Mouse (Mus musculus) cerebellum, postnatal 36 days (tissue): ENCODE measurements around the gene Wrap73.
A peak's percentile ranks its signal among the peaks of the same experiment; 100 is the strongest.

Experiments
- DNase-seq, 2 experiments: peaks; one replicate each; pipeline ENCODE4 v3.0.0; 2021 to 2022; ENCODE audit warnings: mixed read lengths in 2 of 2

Gene Wrap73

DNA sequence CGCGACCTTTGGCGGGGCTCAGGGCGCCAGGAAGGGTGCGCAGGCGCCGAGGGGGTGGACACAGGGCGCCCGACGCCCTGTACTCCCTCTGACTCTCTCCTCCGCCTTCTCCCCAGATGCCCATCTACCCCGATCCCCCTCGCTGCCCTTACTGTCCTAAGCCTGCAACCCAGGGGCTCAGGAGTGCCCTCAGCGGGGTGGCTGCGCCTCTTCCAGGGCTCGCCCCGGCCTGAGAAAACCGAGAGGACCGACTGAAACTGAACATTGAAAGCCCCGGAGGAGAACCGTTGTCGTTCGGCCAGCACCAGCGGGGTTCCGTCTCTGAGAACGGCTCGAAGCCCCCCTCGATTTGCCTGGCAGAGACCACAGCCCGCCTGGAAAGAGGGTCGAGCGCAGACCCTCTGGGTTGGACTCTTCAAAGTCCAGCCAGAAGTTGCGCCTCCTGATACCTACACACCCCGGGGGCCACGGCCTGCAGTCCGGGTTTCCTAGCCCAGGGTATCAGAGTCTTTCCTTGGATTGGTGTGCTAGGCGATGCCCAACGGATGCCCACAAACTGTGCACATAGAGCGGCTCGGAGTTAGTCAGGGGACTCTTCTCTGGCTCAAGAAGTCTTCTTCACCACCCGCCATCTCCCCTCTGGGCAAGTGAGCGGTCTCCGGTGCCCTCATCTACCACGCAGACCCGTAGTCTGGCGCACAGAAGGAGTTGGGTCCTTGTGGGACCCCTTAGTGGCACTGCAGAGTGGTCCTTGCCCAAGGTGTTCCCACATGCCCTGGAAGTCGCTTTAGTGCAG, 1.8 kb upstream of the Wrap73 start:
- DNase-seq: no peak

DNA sequence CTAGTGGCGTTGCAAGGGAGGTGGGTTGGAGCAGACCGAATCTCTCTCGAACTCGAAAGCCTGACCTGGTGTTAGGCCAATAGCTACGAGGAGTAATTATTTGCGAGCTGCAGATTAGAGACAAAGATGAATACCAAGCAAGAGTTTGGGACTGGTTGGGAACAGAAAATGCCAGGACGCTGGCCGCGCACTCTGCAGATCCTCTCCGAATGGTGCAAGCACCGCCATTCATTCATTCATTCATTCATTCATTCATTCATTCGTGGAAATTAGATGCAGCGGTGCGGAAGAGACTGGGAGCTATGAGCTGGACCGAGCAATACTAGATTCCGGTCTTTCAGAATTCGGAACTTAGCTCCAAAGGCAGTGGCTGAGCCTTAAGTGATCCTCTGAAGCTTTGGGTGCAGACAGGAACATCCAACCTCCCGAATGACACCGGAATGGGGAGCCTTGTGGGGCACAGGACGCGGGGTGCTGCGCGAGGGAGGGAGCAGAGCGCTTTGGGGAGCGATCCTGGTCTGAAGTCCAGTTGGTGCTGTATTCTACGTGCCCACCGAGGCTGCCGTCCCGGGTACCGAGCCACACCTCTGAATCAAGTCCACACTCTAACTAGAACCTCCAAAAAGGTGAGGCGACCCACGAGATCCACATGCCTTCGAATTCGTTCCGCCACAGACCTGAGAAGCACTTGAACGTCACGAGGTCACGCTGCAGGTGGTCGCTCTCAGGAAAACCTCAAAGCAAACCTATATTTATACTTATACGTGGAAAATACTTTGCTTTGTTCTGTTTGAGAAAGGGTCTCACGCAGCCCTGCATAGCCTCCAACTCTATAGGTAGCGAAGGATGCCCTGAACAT, 934 bp upstream of the Wrap73 start:
- no peak for DNase-seq

DNA sequence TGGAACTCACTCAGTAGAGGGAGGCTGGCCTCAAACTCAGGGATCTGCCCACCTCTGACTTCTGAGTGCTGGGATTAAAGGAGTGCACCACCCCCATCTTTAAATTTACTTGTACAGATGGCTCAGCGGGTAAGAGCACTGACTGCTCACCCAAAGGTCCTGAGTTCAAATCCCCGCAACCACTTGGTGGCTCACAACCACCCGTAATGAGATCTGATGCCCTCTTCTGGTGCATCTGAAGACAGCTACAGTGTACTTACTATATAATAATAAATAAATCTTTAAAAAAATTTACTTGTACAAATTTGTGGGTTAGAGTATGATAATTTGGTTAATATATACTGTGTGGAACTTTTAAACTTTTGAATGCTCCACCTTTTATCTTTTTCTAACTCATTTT, 2.5 kb downstream of the Wrap73 start:
- no peak for DNase-seq

DNA sequence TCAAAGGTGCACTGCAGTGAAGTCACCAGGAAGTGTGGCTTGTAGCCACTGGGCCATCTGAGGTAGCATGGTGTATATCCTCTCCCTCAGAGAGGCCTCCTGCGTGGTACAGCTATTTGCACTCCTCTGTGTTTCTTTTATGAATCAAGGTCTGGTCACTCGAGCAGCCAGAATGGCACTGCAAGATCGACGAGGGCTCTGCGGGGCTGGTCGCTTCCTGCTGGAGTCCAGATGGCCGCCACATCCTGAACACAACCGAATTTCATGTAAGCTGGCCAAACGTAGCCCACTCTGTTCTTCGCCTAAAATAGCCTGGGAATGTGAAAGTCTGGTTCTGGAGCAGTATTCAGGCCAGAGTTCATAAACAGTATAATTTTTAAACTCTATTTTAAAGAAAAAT, 4.2 kb downstream of the Wrap73 start:
- DNase-seq: peak; percentile 74 to 79

DNA sequence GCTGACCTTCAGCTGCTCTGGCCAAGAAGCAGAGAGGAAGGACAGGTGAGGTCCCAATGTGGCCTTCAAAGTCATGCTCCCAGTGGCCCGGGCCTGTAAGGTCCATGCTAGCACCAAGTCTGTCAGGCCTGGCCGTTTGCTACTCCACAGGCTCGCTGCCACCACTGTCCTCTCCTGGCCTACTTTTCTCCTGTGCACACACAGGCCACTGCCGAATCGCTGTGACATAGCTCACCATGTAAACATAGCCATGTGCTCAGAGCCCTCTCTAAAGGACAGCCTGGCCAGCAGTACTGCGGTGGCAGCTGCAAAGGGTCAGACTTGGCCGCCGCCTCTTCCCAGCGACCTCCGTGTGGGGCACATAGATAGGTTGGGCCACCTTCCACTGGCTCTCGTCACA, 11.9 kb downstream of the Wrap73 start:
- no peak for DNase-seq

DNA sequence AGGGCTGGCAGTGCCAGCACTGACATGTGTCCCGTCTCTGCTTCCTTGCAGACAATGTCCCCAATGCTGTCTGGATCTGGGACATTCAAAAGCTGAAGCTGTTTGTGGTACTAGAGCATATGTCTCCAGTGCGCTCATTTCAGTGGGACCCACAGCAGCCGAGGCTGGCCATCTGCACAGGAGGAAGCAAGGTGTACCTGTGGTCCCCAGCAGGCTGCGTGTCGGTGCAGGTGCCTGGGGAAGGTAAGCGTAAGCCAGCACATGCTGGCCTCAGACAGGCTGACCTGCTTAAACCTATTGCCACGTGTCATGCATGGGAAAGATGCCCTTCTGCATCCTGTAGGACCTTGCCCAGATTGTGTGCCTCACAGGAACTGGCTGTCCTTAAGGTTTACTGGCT, 13.9 kb downstream of the Wrap73 start:
- no peak for DNase-seq

DNA sequence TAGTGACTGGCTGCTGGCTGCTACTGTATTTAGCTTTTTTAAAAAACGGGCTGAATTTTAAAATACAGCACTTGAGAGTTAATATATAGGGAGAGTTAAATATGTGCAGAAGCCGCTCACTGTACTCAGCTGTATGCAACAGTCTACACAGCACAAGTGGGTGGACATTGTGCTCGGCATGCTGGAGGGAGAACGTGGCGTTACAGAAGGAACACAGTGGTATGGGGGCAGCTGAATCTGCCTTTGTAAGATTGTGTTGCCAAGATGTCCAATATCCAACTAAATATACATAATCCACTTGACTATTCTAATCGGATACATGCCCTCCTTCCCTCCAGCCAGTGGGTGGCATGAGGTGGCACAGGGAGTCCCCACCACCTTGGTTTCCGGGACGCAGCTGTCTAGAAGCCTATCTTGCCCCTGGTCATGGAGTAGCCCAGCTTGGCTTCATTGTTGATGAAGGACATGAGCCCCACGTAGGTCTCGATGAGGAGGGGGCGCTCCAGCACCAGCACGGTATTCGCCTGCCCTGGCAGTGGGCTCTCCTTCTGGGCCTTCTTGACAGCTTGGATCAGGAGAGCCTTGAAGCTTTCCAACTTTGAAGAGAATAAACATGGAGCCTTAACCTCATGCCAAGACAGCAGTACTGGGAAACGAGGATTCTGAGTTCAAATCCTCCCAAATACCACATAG, 15.9 kb downstream of the Wrap73 start:
- DNase-seq: no peak

DNA sequence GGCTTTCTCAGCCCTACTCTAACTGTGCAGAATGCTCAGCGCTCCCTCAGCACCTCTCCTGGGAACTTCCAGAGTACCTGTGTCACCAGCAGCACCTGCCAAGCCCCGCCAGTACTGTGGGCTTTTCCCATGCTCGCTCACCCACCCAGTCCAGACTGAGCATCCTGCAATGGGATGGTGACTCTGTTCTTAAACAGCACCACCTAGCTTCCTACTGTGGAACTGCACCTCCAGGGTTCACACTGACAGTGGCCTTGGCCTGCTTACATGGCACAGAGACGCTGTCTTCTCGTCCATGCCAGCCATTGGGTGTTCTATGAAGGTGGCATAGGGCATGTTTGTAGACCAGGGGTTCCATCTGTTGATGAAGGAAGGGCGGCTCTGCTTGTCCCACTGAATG, 16.8 kb downstream of the Wrap73 start:
- peak; percentile 85 to 93 for DNase-seq

DNA sequence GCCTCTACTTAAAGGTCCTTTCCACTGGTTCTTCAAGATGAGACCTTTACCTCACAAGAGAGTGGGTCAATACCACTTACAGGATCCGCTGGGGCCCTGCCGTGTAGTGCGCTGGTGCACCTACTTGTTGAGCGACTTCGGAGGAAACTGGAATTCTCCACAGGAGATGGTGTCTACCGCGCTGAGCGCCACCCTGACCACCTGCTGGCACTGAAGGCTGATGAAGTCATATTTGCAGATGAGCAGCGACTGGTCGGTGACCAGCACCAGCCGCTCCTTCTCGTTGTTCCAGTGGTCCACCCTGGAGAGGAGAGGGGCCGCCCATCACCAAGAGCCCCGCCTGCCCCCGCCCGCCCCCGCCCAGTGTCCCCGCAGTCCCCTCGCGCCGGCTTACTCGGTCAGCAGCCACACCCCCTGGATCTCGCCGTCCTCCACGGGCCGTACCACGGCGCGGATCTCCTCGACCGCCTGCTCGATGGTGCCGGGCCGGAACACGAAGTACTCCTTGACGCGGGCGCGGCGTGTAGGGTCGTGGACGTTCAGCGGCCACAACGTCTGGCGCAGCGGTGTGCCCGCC, 17.9 kb downstream of the Wrap73 start:
- DNase-seq: no peak

DNA sequence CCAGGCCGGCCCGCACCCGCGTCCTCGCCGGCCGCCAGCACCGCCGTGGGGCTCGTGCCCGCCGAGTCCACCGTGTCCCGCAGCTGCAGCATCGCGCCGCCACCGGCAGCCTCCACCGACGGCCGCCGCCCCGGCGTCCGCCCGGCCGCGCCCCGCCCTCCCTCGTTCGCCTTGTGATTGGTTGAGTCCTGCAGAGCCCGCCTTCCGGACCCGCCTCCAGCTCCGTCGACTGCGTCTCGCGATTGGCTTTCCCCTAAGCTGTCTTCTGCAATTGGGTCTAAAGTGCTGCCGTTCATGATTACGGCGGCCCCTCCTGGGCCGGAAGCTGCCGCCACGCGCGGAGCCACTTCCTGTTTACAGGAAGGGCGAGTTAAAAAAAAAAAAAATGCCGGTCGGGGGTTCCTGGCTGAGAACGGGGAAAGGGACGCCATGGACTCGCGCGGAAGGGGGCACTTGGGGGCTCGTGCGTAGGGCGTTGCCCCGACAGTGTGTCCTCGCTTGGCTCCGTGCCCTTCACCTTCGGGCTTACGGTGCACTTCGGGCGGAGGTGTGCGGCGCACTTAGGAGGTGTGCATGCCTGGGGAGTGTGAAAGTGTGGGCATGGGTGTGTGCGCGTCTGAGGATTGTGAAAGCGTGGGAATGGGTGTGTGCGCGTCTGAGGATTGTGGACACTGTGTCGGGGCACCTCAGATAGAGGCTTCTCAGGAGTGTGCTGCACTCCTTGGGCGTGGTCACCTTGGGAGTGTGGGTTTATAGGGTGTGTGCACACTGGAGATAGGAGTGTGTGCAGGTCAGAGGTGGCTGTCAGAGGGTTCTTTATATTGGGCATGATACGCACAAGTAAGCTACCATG, 18.6 kb downstream of the Wrap73 start, which contains the start of gene Tprgl:
Tprgl (minus strand) TSS at position 129 of the 853 bp plus-strand sequence.
- DNase-seq: peak; percentile 96 to 97

DNA sequence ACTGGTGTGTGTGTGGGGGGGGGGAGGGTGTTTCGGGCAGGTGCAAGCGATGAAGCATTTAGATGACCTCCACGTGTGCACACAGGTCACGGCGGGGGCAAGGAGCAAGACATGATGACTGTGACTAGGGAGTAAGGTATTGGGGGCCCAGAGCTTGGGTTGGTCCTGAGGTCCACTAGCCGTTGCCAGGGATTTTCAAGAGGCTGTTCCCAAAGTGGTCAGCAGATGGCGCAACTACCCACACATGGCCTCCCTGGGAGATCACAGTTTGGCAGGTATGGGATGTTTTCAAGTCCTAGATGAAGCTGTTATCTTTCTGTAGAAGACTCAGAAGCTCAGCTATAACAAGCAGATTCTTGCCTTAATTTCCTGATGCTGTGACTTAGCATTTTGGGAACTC, 21.1 kb downstream of the Wrap73 start:
- DNase-seq: peak; percentile 78 to 84

DNA sequence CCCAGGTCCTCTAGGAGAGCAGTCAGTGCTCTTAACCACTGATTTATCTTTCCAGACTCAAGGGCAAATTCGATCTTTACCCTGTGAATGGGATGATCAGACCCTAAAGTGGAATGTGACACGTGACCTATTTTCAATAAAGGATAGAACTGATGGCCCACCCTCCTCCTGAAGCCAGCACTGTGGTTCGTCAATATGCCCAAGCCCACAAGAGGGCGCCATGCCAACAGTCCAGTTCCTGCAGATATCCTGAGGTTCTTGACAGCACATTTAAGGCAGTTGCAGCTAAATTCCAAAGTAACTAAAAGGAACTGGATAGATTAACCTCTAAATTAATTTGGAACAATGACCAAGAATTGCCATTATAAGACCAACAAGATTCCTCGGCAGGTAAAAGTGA, 24.9 kb downstream of the Wrap73 start:
- DNase-seq: peak; percentile 48 to 49

DNA sequence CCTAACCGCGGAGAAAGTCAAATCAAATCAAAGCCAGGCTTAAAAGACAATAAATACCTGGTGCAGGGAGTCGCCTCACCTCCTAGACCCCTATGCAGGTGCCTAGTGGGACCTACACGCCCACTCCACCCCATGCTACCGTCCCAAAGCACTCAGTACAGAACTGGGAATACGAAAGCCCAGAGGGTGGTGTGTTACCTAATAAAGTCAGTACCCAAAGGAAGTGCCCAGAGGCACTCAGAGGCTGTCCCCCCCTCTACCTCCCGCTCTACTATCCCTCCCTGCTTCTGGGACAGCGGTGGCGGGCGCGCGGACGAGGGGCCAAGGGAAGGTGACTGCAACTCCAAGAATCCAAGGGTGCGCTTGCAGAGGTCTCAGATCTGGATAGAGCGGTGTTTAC, 27.8 kb downstream of the Wrap73 start:
- DNase-seq: no peak

DNA sequence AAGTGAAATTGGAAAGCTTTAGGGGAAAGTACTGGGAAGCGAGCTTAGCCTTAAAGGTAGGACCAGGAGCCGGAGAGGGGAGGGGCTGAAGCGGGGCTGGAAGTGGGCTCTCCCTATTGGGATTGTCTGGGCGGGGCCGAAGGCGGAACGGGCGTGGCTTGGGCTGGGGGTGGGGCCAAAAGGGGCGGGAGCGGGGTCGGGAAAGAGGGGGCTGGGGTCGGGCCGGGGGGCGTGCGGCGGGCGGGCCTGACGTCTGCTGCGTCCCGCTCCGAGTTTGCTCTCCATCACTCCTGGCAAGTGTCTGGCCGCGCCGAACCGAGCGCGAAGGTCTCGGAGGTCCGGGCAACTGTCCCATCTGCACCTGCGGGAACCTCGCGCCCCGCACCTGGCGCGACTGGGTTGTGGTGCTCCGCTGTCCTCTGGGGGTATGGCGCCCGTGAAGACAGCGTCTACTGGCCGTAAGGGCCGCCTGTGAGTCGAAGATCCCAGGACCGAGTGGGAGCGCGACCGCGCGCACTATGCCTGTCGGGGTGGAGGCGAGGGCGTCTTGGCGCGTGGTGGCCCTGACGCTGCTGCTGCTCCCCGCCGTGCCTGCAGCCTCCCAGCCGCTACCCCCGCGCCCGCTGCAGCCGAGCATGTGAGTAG, 28.5 kb downstream of the Wrap73 start, which contains the start of gene Megf6:
Megf6 (plus strand) TSS at position 225 of the 645 bp plus-strand sequence.
- no peak for DNase-seq

DNA sequence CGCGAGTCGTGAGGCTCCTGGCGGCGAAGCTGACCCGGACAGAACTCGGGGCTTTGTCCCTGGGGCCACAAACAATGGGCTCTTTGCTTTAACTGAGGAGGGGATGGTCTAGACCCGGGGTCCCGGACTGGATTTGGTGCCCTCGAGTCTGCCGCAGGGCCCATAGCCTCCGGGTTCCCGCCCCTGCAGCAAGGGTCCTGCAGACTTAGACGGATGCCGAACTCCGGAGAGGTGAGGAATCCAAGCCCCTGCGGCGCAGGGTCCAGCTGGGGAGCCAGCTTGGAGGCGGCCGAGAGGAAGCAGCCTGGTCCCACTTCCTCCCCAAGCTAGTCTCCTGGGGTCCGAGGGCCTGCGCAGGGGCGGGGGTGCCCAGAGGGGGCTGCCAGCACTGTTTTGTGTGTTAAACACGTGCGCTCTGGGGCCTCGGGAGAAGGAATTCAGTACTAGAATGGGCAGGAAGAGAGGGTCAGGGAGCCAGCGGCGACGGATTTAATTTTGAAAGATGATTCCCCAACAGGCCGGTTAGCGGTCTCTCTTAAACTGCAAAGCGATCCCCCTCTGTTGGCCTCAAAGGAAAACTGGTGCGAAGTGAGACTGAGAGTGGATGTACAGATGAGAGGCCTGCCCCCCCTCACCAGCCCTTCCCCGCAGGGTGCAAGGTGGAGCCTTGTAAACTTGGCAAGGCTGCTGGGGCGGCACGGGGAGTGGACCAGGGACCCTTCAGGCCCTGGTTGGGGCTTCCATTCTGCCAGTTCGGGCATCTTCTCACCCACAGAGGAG, 29.2 kb downstream of the Wrap73 start:
- no peak for DNase-seq

DNA sequence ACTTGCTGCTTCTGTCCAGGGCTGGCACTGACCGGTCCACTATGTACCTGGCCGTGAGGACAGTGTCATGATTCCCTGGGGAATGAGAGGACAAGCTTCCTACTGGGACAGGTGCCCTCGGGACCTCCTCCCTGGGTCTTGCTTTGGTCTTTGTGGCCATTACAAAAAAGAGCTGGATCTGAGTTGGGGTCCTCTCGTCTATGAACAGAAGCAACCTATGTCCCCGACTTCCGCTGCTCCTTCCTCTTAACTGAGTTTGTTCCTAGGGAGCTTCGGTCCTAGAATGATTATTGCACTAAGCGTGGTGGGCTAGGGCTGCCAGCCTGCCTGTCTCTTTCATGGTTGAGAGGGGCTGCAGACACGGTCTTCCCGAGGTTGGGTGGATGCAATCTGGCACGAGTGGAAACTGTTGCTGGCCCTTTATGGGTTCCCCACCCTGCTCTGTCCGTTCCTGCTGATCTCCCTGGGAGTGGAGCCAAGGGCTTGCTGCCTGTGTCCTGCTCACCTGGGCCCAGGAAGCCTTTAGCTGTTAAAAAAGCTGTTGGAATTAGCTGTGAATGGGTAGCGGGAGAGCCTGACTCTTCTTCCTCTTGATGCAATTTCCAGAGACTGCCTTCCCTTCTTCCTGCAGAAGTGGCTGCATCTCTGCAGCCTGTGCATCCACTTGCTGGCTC, 29.9 kb downstream of the Wrap73 start:
- DNase-seq: no peak

DNA sequence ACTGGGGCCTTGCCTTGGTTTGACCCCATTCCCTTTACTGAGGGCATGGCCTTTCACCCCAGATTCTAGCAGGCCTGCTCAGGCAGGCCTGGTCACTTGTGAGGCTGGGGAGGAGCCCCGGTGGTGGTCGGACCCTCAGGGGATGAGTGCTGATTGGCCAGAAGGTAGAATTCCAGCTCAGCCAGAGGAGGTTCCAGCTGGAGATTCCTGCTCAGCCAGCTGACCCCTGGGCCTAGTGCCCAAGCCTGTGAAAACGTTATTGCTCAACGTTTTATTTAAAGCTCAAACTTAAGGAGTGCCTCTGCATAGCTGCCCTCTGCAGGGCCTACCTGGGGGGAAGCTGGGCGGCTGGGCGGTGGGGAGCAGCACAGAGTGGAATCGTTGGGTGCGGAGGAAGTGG, 35.1 kb downstream of the Wrap73 start:
- DNase-seq: no peak

DNA sequence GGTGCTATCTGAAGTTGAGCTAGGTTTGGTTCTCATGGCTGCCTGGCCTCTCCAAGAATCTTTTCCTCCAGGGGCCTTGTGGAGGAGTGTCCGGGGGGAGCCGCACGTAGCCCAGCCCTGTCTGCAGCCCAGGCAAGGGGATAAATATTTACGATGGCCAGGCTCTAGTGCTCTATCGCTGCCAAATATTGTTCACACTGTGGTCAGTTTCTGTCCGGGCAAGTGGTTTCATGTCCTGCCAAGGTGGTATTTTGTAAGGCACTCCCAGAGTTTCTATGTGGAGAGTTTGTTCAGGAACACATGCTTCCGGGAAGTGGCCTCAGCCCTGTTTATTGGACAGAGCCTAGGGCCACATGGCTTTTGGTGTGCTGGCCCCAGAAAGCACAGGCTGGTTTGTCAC, 38.8 kb downstream of the Wrap73 start:
- DNase-seq: no peak

DNA sequence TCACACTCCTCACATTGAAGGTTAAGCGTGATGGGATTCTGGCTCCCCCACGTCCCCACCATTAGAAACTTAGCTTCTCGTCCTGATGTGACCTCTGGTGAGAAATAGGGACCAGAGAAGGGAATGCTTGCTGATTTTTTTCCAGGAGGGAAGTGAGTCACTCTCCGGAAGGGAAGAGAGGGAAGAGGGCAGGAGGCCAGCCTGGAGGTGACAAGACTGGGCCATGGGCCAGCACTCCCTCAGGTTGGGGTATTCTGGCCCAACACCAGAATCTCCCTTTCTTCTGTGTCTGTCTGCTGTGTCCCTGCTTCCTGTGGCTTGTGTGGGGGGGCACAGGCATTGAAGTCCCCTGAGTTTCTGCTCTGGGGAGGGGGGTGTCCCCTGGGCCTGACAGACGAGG, 41.4 kb downstream of the Wrap73 start:
- no peak for DNase-seq

DNA sequence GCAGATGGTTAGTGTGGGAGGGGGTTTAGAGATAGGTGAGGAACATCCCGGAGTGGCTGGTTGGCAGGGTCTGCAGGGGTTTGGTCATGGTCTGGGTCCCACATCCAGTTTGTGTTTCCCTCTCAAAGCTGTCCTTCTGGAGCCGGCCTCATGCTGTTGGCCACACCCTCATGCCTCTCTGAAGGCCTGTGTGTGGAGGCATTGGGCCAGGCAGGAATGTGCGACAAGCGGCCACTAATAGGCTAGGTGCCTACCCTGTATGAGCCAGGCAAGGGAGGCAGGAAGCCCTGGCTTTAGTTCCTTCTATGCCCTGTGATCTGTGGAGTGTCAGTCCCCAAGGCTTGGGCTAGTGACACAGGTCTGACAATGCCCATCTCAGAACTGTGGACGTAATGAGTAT, 42.8 kb downstream of the Wrap73 start:
- no peak for DNase-seq
